Mouse (Mus musculus) frontal cortex, adult 2 months (tissue): Measurements from ENCODE around the gene Dap. TPM values are rescaled to one million over a fixed set of nuclear protein-coding genes. Genes with fewer than 3 reads are reported as not detected.

ENCODE experiments used
- DNase-seq, 2 experiments: peaks; one replicate each; pipeline ENCODE4 v3.0.0; 2022; ENCODE audit warnings: low spot score in 1 of 2; ENCODE audit errors: extremely low spot score in 1 of 2
- polyA plus RNA-seq: library from polyadenylated mRNA; depleted of rRNA; stranded (reverse); fragments of >200 nt; gene quantifications from 2 replicates; pipeline ENCODE4 v1.2.3, GENCODE M21; 2012

The Dap gene
- polyA plus RNA-seq, 1 experiment = 13.3 TPM

DNA sequence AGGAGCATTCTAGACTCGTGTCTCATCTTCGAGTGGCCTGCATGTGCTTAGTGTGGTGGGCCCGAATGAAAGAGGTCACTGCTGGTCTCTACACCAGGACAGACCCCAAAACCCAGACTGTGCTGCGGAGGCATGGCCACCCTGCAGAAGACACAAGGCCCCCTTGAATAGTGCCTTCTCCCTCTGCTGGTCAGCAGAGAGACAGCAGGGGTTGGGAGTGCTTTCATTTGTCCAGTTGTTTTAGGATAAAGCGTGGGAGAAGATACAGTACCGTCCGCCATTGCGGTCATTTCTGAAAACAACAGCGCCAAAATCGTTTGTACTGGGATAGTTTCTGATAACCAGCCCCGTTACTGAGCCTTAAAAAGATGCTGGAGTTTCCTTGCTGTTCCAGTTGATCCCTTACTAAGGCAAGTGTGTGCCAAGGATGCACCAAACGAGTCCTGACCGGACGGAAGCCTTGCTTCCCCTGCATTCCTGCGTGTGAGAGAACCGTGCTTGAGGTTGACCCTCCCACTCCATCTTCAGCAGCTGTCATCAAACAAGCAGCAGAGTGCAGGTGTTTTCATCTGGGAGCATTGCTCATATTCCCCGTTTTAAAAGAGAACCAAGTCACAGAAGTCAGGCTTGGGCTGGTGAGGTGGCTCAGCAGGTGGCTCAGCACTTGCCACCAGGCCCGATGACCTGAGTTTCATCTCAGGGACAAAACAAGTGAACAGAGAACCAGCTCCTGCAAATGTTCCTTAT is 34.8 kb downstream of the Dap start:
- DNase-seq = no peak

DNA sequence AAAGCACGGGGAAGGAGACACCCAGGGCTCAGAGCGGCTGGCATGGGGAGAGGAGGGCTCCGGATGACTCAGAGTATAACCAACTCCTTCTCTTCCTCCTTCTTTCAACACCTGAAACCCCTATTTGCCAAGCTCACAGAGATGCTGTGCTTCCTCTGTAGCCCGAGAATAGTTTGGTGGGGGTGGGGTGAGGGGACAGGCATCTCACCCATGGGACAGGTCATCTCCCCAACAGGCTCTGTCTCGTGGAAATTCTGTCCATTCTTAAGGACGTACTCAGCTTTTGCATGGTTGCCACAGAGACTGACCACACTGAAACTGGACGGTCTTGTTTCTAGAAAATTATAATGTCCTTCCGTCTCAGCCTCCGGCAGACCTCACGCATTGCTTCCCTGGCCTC is 37.0 kb downstream of the Dap start:
- DNase-seq = no peak

DNA sequence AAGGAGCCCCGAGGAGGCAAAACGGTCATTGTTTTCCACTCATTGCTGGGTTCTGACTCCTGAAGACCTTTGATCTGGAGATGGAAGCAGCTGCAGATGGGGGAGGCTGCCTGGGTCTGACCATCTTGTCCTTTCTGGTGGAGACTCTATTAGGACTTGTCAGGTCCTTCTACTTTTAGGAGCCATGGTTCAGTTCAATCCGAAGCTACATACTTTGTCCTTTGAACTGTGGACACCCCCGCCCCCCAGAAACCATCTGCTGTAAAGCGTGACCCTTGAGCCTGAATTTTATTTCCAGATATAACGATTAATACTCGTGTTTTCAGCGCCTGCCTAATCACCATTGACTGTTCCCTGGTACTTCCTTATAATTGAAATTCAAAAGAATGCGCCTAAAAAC is 38.2 kb downstream of the Dap start:
- no peak for DNase-seq

DNA sequence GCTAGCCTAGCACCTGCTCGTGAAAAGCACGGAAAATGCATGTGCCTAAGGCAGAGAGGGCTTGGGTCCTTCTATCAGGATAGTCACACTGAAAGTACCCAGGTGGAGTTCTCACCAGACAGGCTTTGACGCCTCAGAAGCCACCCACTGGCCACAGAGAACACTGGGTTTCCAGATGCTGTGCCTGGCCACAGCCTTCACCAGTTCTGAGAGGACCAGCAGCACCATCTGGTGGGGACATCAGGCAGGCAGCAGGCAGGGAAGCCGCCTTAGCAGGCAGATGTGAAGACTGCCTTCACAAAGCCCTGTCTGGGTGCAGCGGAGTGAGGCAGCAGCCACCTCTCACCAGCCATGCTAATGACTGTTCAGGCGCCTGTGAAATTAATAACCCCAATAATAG is 40.7 kb downstream of the Dap start:
- DNase-seq = peak; percentile 76 to 93

DNA sequence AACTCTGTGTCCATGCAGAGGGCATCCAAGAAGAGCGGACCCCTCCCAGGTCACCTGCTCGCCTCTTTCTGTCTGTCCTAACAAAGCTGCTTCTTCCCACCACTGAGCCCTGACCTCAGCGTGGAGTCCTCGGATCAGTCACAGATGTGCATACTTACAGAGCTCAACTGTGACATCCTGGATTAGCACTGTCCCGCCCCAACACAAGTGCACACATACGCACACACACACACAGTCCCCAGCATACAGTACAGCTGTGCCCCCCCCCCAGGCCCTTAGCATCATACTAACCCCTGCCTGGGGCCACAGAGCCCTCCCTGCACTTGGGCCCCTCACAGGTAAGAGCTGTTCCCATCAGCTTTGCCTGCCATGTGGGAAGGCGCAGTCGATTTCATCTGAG is 41.3 kb downstream of the Dap start:
- DNase-seq = no peak

DNA sequence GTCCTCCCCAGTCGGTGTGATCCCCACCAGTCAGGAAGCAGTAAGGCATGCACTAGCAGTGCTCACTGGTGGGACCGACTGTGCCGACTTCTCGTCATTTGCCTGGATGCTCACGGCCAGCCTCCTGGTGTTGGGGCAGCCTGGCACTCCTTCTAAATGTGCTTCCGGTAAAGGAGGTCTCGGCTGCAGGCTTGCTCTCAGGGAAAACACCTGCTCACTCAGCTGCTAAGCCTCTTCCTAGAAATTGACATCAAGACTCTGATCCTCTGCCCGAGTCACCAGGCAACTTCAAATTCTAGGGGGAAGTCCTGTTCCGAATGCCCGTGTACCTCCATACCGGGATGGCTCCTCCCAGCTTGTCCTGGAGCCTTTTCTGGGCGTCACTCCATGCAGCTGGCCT is 41.7 kb downstream of the Dap start:
- DNase-seq = no peak

DNA sequence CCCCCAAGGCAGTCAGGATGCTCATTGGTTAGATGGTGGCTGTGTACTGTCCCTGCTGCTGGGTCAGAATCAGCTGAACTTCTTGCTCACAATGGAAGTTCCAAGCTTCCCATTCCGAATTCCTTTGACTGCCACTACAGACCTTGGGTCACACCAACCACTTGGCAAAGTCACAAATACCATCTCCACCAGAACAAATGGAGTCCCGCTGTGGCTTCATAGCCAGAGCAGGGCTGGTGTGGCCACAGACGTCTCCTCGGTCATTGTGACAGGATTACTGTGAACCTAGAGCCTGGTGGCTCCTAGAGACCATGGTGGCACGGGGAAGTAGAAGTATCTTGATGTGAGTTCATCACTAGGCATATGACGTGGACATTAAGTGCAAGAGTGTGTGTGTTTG is 44.0 kb downstream of the Dap start:
- DNase-seq = no peak

DNA sequence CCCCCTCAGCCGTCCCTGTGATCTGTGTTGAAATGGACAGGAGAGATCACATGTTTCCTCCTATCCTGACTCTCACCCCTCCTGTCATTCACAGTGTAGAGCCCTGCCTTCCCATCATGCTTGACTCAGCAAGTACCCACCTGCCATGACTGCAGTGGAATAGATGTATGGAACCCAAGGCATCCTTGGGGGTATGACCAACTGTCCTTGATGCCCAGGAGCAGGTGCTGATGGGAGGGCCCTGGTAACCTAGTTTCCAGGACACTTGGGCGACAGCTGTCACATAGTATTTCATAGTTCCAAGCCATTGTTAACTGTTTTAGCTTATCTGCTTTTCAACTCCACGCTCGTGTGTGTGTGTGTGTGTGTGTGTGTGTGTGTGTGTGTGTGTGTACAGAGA is 45.4 kb downstream of the Dap start:
- no peak for DNase-seq

DNA sequence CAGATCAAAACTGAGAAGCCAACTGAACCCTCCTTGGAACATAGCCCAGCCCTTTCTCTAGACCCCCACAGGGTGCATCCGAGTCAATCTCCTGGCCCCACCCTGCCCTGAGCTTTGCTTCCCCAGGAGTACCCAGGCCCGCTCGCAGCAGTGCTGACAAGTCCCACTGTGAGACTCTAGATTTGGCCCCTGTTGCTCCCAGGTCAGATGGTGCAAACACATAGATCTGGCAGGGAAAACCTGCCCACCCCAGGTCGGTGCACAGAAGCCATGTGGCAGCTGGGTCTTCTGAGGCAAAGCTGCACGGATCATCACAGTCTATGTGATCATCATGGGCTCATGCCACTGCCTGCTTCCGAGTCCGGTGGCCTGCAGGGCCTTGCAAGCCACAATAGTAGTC is 48.6 kb downstream of the Dap start:
- DNase-seq = no peak

DNA sequence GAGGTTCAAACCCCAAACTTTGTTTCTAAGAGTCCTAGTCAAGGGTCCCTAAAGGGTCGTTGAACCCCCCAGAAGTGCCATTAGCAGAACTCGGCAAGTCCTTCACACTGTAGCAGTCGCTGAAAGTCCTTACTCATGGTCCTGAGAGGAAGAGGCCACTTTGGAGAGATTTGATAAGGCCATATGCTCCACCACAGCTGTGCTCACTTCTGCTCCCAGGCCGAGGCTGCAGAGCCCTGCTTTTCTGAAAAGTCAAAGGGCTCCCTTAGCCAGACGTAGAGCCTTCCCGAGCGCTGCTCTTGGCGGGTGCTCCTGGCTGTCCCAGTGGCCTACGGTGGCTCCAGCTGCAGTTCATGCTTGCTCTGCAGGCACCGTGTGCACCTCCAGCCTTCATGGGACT is 49.4 kb downstream of the Dap start:
- no peak for DNase-seq

DNA sequence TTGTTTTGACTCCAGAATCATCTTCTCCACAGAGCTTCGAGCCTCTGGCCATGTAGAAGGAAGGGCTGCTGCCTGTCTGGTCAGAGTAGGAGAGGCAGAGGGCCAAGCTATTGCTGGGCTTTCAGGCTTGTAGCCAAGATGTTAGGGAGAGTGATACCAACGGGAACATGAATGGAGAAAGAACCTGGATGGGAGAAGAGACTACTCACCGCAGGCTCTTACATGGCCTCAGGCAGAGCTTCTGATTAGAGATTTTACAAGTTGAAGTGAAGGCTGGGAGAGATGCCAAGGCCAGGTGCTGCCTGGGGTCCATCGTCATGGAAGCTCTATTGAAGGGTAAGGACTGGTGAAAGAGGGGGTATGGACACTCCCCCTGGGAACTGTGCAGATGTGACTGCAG is 54.0 kb downstream of the Dap start:
- DNase-seq = no peak

DNA sequence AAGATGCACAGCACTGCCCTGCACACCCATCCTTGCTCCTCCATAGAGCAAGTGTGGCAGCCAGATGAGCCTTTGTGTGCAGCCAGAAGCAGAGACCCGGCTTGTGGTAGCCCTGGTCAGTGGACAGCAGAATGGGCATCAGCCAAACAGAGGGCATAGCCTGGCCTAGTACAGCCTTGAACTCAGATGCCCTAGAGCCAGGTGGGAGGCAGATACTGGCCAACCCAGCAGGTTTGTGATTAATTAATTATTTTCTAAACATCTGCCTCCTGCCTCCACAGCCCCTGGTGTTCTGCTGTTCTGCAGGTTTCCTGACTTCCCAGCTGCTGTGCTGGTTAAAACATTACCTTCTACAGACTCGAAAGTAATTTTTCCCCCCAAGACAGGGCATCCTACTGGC is 55.0 kb downstream of the Dap start:
- DNase-seq = no peak

DNA sequence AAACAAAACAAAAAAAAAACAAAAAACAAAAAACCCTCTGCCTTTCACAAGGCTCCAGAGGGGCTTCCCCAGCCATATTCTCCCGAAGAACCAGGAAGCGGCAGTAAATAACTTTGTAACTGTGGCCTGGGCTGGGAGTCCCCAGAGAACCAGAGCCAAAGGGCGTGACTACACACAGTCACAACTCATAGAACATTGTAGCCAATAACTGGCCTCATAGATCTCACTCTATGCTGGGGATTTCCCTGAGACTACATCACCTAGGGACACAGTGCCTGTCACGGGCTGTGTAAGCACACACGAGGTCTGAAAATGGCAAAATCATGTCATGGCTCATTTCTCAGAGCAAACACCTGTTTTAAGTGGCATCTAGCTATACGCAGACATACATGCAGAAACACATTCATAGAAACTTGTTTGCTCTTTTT is 55.5 kb downstream of the Dap start:
- no peak for DNase-seq

DNA sequence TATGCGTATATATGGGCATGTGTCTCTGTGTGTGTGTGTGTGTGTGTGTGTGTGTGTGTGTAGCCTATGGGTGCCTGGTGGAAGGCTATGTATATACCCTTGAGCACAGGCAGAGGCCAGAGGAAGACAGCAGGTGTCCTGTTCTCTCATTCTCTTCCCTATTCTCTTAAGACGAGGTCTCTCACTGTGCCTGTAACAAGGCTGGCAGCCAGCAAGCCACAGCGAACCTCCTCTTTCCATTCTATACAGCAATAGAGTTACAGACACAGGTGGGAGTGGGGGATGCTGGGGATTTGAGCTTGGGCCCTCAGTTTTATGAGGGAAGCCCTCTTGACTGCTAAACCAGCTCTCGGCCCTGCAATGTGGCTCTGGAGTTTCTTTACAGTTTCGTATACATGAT is 55.9 kb downstream of the Dap start:
- DNase-seq = no peak

DNA sequence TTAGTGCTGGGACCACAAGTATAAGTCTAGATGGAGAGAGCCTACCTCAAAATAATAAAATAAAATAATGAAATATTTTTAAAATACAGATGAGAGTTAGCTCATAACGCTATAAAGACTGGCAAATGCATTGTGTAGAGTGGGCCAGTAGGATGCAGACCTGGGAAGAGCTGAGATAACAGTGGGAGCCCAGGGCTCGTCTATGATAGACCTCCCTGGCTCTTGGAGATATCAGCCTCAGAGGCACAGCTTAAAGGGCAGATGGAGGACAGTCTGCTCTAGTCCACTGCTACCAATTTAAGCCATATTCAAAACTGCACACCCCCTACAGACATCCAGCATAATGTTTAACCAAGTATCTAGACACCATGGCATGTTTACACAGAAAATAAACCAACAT is 56.6 kb downstream of the Dap start:
- no peak for DNase-seq

DNA sequence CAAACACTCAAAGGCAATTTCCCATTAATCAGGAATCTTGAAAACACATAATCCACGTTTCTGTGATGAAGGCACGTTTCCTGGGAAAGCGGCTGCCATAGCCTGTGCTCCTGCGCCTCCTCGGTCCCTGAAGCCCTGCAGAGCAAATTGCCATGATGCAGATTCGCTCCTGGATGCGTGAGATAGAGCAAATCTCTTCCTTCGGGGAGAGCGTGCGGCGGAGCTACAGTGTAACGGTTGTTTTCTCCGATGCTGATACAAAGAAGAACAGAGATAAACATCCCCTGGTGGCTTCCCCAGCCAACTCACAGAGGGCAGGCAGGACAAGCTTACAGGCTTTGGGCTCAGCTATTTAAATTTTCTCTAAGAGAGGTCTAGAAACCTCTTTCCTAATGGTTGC is 57.7 kb downstream of the Dap start:
- DNase-seq = no peak

DNA sequence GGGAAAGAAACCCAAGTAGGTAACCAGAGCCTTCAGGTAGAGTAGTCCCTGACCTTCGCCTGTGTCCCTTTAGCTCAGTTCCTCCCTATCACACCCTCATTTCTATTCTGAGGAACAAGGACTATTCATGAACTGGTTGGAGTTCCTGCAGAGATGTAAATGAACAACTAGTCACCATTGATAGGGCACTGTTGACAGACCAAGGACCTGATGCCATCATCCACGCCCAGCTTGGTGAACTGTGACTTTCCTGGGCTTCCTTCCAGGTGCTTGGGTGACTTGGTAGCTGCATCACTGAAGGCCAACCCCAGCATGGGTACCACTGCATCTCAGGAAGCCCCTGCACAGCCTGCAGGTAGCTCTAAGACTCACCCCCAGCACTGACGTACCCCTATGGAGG is 58.2 kb downstream of the Dap start:
- DNase-seq = no peak

DNA sequence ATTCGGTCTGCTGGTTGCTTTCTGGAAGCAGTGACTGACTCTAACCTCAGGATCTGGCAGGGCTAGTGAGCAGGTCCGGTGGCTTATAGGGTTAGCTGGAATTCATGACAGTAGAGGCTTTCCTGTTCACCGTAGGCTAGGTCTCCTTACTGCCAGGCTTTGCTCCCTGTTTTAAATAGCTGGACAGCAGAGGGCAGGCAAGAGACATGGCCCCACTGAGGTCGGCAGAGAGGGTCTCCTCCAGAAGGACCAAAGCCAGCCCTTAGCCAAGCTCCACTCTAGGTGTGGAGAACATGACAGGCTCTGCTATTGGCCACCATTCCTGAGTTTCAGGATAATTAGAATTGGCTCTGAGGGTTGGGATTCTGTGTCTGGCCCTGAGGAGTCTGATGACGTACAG is 60.0 kb downstream of the Dap start:
- DNase-seq = no peak

DNA sequence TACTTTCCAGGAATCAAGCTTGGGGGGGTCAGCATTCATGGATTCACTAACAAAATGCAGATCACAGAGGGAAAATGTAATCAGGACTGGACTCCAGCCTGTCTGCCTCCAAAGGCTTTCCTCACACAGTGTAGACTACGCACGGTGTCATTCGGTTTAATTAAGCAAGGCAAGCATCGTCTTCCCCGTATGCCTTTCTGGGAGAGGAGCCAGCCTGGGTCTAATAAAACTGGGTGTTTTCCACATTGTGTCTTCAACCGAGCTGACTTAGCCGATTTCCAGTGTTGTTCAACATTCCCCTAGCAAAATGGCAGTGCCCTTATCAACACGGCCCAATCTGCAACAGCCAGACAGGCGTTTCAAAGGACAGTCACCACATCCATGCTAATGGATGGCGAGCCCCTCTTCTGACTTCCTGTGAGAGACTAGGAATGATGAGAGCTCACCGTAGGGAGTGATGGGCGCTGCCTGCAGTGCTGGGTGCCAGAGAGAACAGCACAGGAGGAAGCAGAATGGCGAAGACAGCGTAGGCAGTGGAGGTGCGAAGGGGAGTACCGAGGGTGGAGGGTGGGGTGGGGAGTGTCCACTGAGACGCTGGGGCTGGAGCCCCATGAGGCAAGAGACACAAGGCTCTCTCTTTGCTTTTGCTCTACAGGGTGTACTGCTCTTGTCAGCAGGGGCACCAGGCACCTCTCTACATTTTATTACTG is 61.0 kb downstream of the Dap start:
- no peak for DNase-seq

DNA sequence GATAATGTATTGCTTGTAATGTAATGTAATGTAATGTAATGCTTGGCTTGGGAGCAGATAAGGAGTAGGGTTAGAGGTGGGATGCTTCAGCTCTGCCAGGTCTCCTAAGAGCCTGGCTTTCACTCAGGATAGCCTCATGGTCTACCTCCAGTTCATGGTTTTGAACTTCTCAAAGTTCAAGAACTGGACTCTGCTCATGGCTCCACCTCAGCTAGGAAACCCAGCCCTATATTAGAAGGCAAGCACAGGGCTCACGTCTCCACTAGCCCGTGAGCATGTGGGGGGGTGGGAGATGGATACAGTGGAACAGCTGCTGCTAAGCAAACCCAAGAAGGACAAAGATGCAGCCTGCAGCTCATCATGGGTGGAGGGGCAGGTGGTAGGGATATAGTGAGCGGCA is 61.6 kb downstream of the Dap start:
- no peak for DNase-seq

DNA sequence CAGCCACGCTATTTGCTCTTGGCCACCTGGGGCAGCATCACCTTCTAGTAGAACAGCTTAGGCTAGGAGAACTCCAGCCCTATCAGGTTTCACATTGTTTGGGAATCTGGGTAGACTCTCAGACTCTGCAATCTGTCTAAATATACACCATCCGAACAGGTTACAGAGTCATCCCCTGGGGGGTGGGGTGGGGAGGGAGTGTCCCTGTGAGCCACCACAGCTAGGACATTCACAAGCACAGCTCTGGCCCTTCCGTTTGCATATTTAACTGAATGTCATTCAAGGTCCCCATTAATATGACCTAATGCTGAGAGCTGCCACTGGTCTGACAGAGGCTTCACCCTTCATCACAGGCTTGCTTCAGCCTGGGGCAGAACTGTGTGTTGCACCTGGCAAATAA is 68.5 kb downstream of the Dap start:
- DNase-seq = no peak

DNA sequence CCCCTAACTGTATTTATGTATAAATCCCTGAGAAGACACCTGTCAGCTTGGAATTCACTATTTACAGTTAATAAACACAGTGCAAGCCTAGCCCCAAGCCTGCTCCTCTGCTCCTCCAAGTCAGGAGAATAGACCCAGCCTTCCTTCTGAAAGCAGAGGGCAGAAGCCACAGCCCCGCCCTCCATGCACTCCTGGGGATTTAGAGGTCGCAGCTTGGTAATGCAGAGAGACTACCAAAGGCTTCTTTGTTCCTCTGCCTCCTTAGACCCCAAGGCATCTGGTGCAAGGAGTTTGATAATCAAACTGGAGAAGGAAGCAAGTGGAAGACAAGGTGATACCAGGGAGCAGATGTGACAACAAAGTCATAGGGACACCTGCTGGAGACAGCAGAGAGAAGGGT is 70.2 kb downstream of the Dap start:
- no peak for DNase-seq
